Mouse (Mus musculus): ENCODE data around the gene Olfr110.

DNA sequence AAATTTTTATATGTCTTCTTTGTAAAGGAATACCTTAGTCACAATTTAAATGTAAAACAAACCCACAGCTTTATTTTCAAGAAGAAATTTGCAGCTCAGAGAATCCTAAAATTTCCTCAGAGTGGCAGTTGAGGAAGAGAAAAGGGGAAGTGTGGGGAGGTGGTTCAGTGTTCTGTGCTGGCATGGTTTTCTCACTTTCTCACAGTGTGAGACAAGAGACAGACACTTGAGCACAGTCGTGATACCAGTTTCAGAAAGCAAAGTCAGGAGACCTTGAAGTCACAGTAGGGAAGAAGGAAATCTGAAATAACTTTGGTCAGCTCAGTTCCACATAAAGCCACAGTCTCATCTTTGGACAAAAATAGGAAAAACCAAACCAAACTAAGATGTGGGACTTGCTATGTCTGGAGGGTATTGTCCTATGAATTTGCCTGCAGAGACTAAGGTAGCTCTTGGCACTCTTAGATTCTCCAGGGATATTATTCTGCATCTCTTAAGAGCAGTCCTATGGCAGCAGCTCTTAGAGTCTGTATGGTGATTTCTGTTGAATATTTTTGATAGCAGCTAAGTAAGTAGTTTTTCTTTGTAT is at the start of gene Olfr110:
- TF ChIP-seq CTCF (IDR thresholded peaks at IDR 0.05; ENCODE audit: insufficient read depth, low read length) (no peak), POLR2A (IDR thresholded peaks at IDR 0.05; ENCODE audit: borderline replicate concordance, extremely low read depth, low read depth, low read length) (no peak)
